Mouse (Mus musculus): Measurements from ENCODE around the gene Olfr971. TPM values are rescaled to one million over a fixed set of nuclear protein-coding genes. Genes with fewer than 3 reads are reported as not detected.
"Not testable (repeated sequence)": the region's sequence is repeated elsewhere in the genome, so short reads cannot be mapped to it uniquely, and the experiment has no call there.

The Olfr971 gene
- not detected in 3 replicates for total RNA-seq (2017)

- ATAC-seq (replicated peaks; ENCODE audit: insufficient number of reproducible peaks, low FRiP score, low TSS enrichment, poor library complexity, severe bottlenecking), result not testable (repeated sequence)
Measured at GRCm38 (mm10) chr9:39836576-39836975, at the start of gene Olfr971. Olfr971 (plus strand) TSS chr9:39836876.

DNA sequence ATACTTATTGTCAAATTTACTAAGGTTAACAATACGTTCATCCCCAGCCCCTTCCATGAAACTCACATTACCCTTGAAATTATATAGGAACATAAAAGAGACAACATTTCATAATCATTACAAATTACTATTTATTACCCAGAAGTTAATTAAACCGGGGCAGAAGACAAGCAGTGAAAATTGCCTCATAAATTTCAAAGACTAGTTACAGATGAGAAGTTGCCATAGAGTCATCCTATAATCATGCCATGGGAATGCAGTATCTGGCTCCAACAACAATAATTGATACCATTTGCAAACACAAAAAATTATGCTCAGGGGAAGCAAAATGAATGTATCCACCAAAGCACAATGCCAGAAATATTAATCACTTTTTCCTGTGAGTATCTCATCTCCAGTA is 46.1 kb upstream of the Olfr971 start, which contains the start of gene Olfr969:
Gene Olfr969 (plus strand): TSS at position 388 of the 400 bp plus-strand sequence.
- ATAC-seq (replicated peaks; ENCODE audit: insufficient number of reproducible peaks, low FRiP score, low TSS enrichment, poor library complexity, severe bottlenecking), result no peak

GRCm38 (mm10) chr9:39808560-39808959 is 28.1 kb upstream of the Olfr971 start, which contains the start of gene Olfr970:
Olfr970 (plus strand) TSS chr9:39808860.
- no peak for ATAC-seq (replicated peaks; ENCODE audit: insufficient number of reproducible peaks, low FRiP score, low TSS enrichment, poor library complexity, severe bottlenecking)

GRCm38 (mm10) chr9:39866122-39866521 is 29.4 kb downstream of the Olfr971 start, which contains the start of gene Olfr972:
Olfr972 (plus strand) TSS chr9:39866422.
- ATAC-seq (replicated peaks; ENCODE audit: insufficient number of reproducible peaks, low FRiP score, low TSS enrichment, poor library complexity, severe bottlenecking), result no peak

DNA sequence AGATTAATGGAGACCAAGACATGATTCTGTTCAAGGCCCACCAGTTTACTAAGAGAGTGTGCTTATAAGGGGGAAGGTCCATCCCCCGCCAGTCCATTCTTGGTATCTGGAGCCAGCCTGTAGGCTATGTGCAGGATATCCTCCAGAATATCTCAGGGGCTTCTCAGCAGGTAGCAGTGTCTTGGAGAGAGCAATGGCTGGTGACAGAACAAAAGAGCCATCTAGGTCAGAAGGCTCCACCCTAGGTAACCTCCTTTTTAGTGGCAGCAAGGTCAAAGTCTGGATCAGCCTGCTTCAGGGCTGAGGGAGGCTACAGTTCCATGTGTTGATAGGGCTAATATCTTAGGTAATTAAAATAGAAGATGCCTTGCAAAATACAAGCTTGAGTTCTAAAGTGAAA is 35.3 kb downstream of the Olfr971 start:
- ATAC-seq (replicated peaks; ENCODE audit: insufficient number of reproducible peaks, low FRiP score, low TSS enrichment, poor library complexity, severe bottlenecking), result not testable (repeated sequence)

DNA sequence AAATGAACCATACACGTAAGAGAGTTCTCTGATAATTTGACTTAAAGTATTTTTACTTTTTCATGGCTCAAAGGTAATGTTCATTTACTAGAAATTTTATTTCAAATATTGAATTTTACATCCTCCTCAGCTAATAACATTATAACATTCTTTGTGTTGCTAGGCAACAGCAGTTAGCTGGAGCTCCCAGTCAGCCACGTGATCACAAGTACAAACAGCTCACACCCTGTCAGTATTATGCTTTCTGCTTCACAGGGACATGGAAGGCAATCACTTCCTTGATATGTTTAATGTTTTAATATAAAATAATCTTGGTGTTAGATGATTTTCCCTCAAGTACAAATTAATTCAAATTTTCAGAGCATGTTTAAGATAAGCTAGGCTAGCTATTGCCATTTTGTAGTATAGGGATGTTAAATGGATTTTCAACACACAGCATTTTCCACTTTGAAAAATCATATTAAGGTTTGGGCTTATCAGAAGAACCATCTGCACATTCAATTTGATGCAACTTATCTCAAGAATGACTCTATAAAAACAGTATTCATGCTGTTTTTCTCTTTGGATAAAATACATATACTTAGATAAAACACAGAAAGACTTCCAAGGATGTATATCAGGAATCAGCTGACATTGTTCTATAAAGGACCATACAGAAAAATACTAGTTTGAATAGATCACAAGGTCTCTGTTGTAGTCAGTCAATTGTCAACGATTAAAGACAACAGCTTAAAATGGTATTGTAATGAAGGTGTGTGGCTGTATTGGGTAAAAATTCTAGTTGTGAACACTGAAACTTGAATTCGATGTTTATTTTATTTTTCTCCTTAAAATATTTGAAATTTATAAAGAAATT is 41.1 kb downstream of the Olfr971 start:
- not testable (repeated sequence) for ATAC-seq (replicated peaks; ENCODE audit: insufficient number of reproducible peaks, low FRiP score, low TSS enrichment, poor library complexity, severe bottlenecking)

Other genes starting within 250 kb of the Olfr971 start
- gene AW551984, start 232.5 kb upstream of the Olfr971 start, total RNA-seq (2017), result not detected in 3 replicates
- not detected in 3 replicates for gene Olfr148, start 226.2 kb upstream of the Olfr971 start, total RNA-seq (2017)
- gene Olfr960, start 215.5 kb upstream of the Olfr971 start, total RNA-seq (2017), result not detected in 3 replicates
- not detected in 3 replicates for gene Olfr961, start 191.8 kb upstream of the Olfr971 start, total RNA-seq (2017)
- gene Olfr963, start 169.7 kb upstream of the Olfr971 start, total RNA-seq (2017), result not detected in 3 replicates
- not detected in 3 replicates for gene Olfr149, start 129.8 kb upstream of the Olfr971 start, total RNA-seq (2017)
- gene Olfr965, start 125.5 kb upstream of the Olfr971 start, total RNA-seq (2017), result not detected in 3 replicates
- gene Olfr150, start 105.9 kb upstream of the Olfr971 start, total RNA-seq (2017), result not detected in 3 replicates
- gene Olfr967, start 90.6 kb upstream of the Olfr971 start, total RNA-seq (2017), result 1.1 TPM in 1 of 3 replicates, not detected in the others
- not detected in 3 replicates for gene Olfr968, start 53.6 kb upstream of the Olfr971 start, total RNA-seq (2017)
- not detected in 3 replicates for gene Olfr969, start 45.9 kb upstream of the Olfr971 start, total RNA-seq (2017)
- gene Olfr970, start 28.0 kb upstream of the Olfr971 start, total RNA-seq (2017), result not detected in 3 replicates
- gene Olfr972, start 29.5 kb downstream of the Olfr971 start, total RNA-seq (2017), result not detected in 3 replicates
- not detected in 3 replicates for gene Olfr229, start 70.5 kb downstream of the Olfr971 start, total RNA-seq (2017)
- not detected in 3 replicates for gene Olfr974, start 100.6 kb downstream of the Olfr971 start, total RNA-seq (2017)
- gene Olfr975, start 115.2 kb downstream of the Olfr971 start, total RNA-seq (2017), result not detected in 3 replicates
- gene Olfr976, start 124.3 kb downstream of the Olfr971 start, total RNA-seq (2017), result not detected in 3 replicates
- not detected in 3 replicates for gene Olfr978, start 155.2 kb downstream of the Olfr971 start, total RNA-seq (2017)
- not detected in 3 replicates for gene Olfr979, start 166.6 kb downstream of the Olfr971 start, total RNA-seq (2017)
- not detected in 3 replicates for gene Olfr980, start 172.7 kb downstream of the Olfr971 start, total RNA-seq (2017)
- not detected in 3 replicates for gene Olfr981, start 184.6 kb downstream of the Olfr971 start, total RNA-seq (2017)
- gene Olfr982, start 237.0 kb downstream of the Olfr971 start, total RNA-seq (2017), result not detected in 3 replicates